Mouse (Mus musculus): ENCODE data around the gene Atp6v0a1. TPM values are rescaled to one million over a fixed set of nuclear protein-coding genes. Genes with fewer than 3 reads are reported as not detected.
A peak's percentile ranks its signal among the peaks of the same experiment; 100 is the strongest.

The Atp6v0a1 gene
- total RNA-seq, 2 experiments from 2014 or later: 65.0 to 71.5 TPM

DNA sequence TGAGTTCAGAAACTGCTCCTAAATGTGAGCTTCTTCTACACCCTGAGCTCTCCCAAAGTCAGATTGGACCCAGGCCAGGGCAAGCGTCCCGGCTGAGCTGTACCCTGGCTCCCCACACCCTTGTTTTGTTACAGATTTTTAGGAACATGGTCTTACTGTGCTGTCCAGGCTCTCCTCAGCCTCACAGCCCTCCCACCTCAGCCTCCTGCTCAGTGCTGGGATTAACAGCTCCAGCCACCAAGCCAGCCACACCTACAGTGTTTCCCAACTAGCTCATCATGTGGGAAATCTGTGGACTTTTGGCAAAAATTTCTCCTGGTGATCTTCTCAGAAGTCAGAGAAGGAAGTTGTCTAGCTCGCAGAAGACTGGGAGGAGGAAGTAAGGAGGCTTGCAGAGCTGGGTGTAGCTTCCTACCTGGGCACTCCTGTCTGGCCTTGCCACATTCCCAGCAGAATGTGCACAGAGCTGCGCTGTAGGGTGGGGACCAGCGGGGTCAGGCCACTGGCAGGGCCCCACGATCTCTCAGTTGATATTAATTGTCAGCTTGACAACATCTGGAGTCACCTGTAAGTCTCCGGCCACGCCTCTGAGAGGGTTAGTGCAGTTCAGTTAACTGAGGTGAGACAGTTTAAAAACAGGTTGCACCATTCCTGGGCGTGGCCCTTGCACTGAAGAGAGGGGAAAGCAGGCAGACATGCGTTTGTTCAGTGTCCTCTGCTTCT lies 43.7 kb downstream of the Atp6v0a1 start:
- ATAC-seq (replicated peaks; ENCODE audit: low FRiP score, low TSS enrichment, poor library complexity, severe bottlenecking): no peak

- ATAC-seq (replicated peaks; ENCODE audit: low FRiP score, low TSS enrichment, poor library complexity, severe bottlenecking): no peak
These were observed 44.7 kb downstream of the Atp6v0a1 start for GRCm38 (mm10) chr11:101053974-101054373.

DNA sequence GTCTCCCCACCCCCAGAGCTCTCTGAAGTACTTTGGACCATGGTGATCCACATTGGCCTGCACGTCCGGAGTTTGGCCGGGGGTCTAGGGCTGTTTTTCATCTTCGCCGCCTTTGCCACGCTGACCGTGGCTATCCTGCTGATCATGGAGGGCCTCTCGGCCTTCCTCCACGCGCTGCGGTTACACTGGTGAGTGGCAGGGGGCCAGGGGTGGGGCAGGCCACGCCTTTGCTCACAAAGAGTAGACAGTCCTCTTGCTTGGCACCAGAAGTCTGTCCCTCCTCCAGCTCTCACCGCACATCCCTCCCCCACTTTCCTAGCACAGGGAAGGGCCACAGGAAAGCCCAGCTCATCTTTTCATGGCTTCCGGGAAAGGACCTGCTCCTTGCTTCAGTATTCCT lies 46.2 kb downstream of the Atp6v0a1 start:
- ATAC-seq (replicated peaks; ENCODE audit: low FRiP score, low TSS enrichment, poor library complexity, severe bottlenecking): 0 out of 2 replicates have a peak, but pooled peaks have one; percentile 43

DNA sequence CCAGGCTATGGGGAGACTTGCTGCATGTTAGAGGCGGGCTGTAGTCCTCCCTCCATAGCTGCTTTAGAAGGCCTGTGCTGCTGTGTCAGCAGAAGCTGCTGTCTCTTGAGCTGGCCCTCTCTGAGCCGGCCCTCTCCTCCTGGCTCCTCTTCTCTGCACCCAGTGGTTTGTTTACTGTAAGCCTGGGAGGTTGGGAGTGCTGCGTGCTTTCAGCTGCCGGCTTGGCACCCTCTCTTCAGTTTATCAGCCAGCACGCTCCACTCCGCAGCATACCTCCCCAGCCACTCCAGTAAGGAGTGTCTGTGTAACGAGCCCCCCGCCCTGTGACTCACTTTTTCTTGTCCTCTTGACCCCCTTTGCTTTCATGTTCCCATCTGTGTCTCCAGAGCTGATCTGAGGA lies 47.6 kb downstream of the Atp6v0a1 start:
- no peak for ATAC-seq (replicated peaks; ENCODE audit: low FRiP score, low TSS enrichment, poor library complexity, severe bottlenecking)

- ATAC-seq (replicated peaks; ENCODE audit: low FRiP score, low TSS enrichment, poor library complexity, severe bottlenecking): peak; percentile 69
These were observed 48.6 kb downstream of the Atp6v0a1 start for GRCm38 (mm10) chr11:101057860-101058259.

DNA sequence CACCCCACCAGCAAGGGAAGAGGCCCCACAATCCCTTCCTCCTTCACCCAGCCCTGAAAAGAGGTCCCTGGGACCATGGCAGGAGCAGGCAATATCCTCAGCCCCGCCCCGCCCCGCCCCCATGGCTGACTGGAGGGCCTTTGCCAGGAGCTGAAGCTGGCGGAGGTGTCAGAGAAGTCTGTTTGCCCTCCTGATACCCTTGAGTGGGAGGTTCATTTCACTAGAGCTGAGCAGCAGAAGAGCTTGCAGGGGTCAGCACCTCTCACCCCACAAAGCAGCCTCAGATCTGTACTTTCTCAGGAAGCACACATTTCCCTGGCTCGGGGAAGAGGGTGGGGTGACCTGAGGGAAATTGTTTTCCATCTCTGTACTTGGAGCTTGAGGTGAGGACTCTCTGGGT lies 49.5 kb downstream of the Atp6v0a1 start:
- no peak for ATAC-seq (replicated peaks; ENCODE audit: low FRiP score, low TSS enrichment, poor library complexity, severe bottlenecking)

DNA sequence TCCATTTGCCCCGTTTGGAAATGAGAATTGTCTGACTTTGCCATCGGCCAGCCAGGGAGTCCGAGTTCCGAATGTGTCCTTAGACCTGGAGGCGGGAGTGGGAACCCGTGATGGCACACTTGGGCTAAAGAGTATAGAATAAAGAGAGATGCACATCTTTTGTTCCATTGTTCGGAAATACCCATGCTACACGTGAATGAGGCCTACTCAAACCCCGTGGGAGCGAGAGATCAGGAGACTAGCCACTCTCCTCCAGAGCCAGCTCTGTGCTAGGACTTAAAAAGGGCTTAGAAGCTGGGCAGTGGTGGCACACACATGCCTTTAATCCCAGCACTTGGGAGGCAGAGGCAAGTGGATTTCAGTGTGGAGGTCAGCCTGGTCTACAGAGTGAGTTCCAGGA lies 50.2 kb downstream of the Atp6v0a1 start:
- no peak for ATAC-seq (replicated peaks; ENCODE audit: low FRiP score, low TSS enrichment, poor library complexity, severe bottlenecking)

- no peak for ATAC-seq (replicated peaks; ENCODE audit: low FRiP score, low TSS enrichment, poor library complexity, severe bottlenecking)
These were observed 50.9 kb downstream of the Atp6v0a1 start for GRCm38 (mm10) chr11:101060126-101060525.

GRCm38 (mm10) chr11:101061049-101061448 lies 51.8 kb downstream of the Atp6v0a1 start:
- no peak for ATAC-seq (replicated peaks; ENCODE audit: low FRiP score, low TSS enrichment, poor library complexity, severe bottlenecking)

- ATAC-seq (replicated peaks; ENCODE audit: low FRiP score, low TSS enrichment, poor library complexity, severe bottlenecking): no peak
These were observed 53.1 kb downstream of the Atp6v0a1 start for GRCm38 (mm10) chr11:101062165-101062884.

- ATAC-seq (replicated peaks; ENCODE audit: low FRiP score, low TSS enrichment, poor library complexity, severe bottlenecking): no peak
These were observed 53.9 kb downstream of the Atp6v0a1 start for GRCm38 (mm10) chr11:101062971-101063675.

- ATAC-seq (replicated peaks; ENCODE audit: low FRiP score, low TSS enrichment, poor library complexity, severe bottlenecking): peak; percentile 92
These were observed 54.5 kb downstream of the Atp6v0a1 start for GRCm38 (mm10) chr11:101063676-101064327.

DNA sequence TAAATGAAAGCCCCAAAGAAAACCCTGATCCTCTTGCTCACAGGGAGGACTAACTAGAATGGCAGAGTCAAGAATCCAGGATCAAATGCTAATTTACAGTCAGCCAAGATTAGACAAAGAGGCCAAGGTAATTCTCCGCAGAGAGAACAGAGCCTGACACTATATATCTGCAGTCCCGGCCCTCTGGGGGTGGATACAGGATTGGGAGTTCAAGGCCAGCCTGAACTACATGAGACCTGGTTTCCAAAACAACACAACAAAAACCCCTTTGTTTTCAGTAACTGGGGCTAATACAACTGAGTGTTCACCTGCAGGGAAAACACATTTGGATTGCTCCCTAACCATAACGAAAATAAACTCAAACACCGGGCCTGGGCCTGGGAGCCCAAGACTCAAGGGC lies 55.2 kb downstream of the Atp6v0a1 start:
- ATAC-seq (replicated peaks; ENCODE audit: low FRiP score, low TSS enrichment, poor library complexity, severe bottlenecking): no peak

GRCm38 (mm10) chr11:101065002-101065401 lies 55.8 kb downstream of the Atp6v0a1 start:
- ATAC-seq (replicated peaks; ENCODE audit: low FRiP score, low TSS enrichment, poor library complexity, severe bottlenecking): no peak

GRCm38 (mm10) chr11:101066549-101067412 lies 57.5 kb downstream of the Atp6v0a1 start:
- no peak for ATAC-seq (replicated peaks; ENCODE audit: low FRiP score, low TSS enrichment, poor library complexity, severe bottlenecking)

- ATAC-seq (replicated peaks; ENCODE audit: low FRiP score, low TSS enrichment, poor library complexity, severe bottlenecking): peak; percentile 89
These were observed 60.3 kb downstream of the Atp6v0a1 start, which contains the start of gene Naglu for GRCm38 (mm10) chr11:101069391-101070188. Gene Naglu, plus strand, starts transcription at chr11:101070012.

- ATAC-seq (replicated peaks; ENCODE audit: low FRiP score, low TSS enrichment, poor library complexity, severe bottlenecking): peak; percentile 10; the same call in 1 of the 2 replicates
These were observed 60.9 kb downstream of the Atp6v0a1 start for GRCm38 (mm10) chr11:101070189-101070527.

DNA sequence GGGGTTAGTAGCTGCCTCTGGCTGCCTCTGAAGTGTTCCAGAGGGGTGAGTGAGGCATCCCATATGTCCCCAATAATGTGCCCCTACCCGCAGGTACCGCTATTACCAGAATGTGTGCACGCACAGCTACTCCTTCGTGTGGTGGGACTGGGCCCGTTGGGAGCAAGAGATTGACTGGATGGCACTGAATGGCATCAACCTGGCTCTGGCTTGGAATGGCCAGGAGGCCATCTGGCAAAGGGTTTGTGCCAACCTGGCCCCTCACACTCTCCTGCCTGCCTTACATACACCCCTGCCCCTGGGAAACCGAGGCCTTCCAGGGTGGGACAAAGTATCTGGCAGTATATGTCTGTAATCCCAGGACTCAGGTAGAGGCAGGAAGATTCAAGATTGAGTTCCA lies 61.7 kb downstream of the Atp6v0a1 start:
- ATAC-seq (replicated peaks; ENCODE audit: low FRiP score, low TSS enrichment, poor library complexity, severe bottlenecking): no peak

All from megakaryocyte-erythroid progenitor cell, adult 5-6 weeks (primary cell).